Mouse (Mus musculus) CH12.LX (cell line): ENCODE data around the gene Zmym3. TPM values are rescaled to one million over a fixed set of nuclear protein-coding genes. Genes with fewer than 3 reads are reported as not detected.

Experiments used
- DNase-seq: peaks from one replicate; pipeline ENCODE4 v3.0.0-alpha.2; 2013; ENCODE audit errors: extremely low read depth
- H3K27ac ChIP-seq: 2 replicates; pipeline ENCODE4 v1.5.1; 2012; ENCODE audit warnings: low read depth, mild to moderate bottlenecking, control low read depth, moderate library complexity; ENCODE audit not compliant: insufficient read depth
- H3K27me3 ChIP-seq: replicated peaks from 2 replicates; pipeline ENCODE3; 2012; ENCODE audit warnings: inconsistent platforms
- H3K36me3 ChIP-seq, 2 experiments: replicated peaks in 1 of 2; 2 replicates each; pipeline versions ENCODE3 to v1.6.1; 2012; ENCODE audit warnings: inconsistent platforms in 1 of 2, low read length in 1 of 2, mild to moderate bottlenecking in 1 of 2, mixed read lengths in 1 of 2, moderate library complexity in 1 of 2; ENCODE audit not compliant: control insufficient read depth in 1 of 2, insufficient read depth in 1 of 2
- H3K4me1 ChIP-seq, 2 experiments: 2 replicates each; pipeline ENCODE4 v1.6.1; 2012; ENCODE audit warnings: inconsistent platforms in 1 of 2, moderate library complexity in 1 of 2; ENCODE audit not compliant: insufficient read depth in 2 of 2, control insufficient read depth in 1 of 2
- H3K4me2 ChIP-seq: 2 replicates; pipeline ENCODE4 v1.6.1; 2012; ENCODE audit warnings: low read depth, mild to moderate bottlenecking, control low read depth; ENCODE audit not compliant: poor library complexity, insufficient read depth, severe bottlenecking
- H3K4me3 ChIP-seq, 3 experiments: fragments of 150-350 bp in 1 of 3; sonication (generic) in 1 of 3; replicated peaks in 1 of 3; 2 replicates each; pipeline versions ENCODE3 to v1.5.1; 2011 to 2012; ENCODE audit warnings: low read depth in 2 of 3, low read length in 2 of 3, mild to moderate bottlenecking in 2 of 3, moderate library complexity in 2 of 3, control low read depth in 1 of 3, improper control_type of control experiment in 1 of 3, inconsistent platforms in 1 of 3, mixed read lengths in 1 of 3; ENCODE audit not compliant: poor library complexity in 1 of 3
- H3K79me2 ChIP-seq: replicated peaks from 2 replicates; pipeline ENCODE4 v1.6.1; 2012; ENCODE audit warnings: mild to moderate bottlenecking, moderate library complexity; ENCODE audit not compliant: control insufficient read depth, poor library complexity, insufficient read depth, severe bottlenecking; ENCODE audit errors: extremely low read depth
- H3K9ac ChIP-seq: 2 replicates; pipeline ENCODE4 v1.6.1; 2012; ENCODE audit warnings: low read depth, mild to moderate bottlenecking, control low read depth, moderate library complexity; ENCODE audit not compliant: insufficient read depth
- H3K9me3 ChIP-seq: replicated peaks from 2 replicates; pipeline ENCODE3; 2012; ENCODE audit warnings: low read length, inconsistent platforms, mixed read lengths
- CHD1 ChIP-seq: IDR thresholded peaks from 2 replicates; pipeline ENCODE4 v1.6.1; 2012; ENCODE audit warnings: low read depth, low read length, improper control_type of control experiment, inconsistent platforms
- CHD2 ChIP-seq: IDR thresholded peaks from 2 replicates; pipeline ENCODE4 v1.6.1; 2011; ENCODE audit warnings: low read length, improper control_type of control experiment
- CTCF ChIP-seq, 2 experiments: IDR thresholded peaks in 1 of 2; conservative IDR thresholded peaks in 1 of 2; 2 replicates each; pipeline ENCODE4 v1.5.1; 2011 to 2012; ENCODE audit warnings: low read depth in 2 of 2, low read length in 2 of 2, improper control_type of control experiment in 1 of 2, inconsistent platforms in 1 of 2, mild to moderate bottlenecking in 1 of 2, moderate library complexity in 1 of 2
- ELF1 ChIP-seq: IDR thresholded peaks from 2 replicates; pipeline ENCODE4 v1.6.1; 2014; ENCODE audit warnings: low read depth, mild to moderate bottlenecking, inconsistent platforms, low read length, improper control_type of control experiment
- EP300 ChIP-seq: IDR thresholded peaks from 2 replicates; pipeline ENCODE4 v1.6.1; 2011; ENCODE audit warnings: low read length, improper control_type of control experiment
- ETS1 ChIP-seq: conservative IDR thresholded peaks from 2 replicates; pipeline ENCODE4 v1.6.1; 2012; ENCODE audit warnings: low read depth, mild to moderate bottlenecking, inconsistent platforms, low read length, improper control_type of control experiment, moderate library complexity
- HCFC1 ChIP-seq: IDR thresholded peaks from 2 replicates; pipeline ENCODE4 v1.6.1; 2012; ENCODE audit warnings: low read depth, mild to moderate bottlenecking, inconsistent platforms, low read length, improper control_type of control experiment
- IRF4 ChIP-seq: IDR thresholded peaks from 2 replicates; pipeline ENCODE4 v1.6.1; 2014; ENCODE audit warnings: low read depth, mild to moderate bottlenecking, inconsistent platforms, low read length, improper control_type of control experiment
- MAFK ChIP-seq: IDR thresholded peaks from 2 replicates; pipeline ENCODE4 v1.6.1; 2011; ENCODE audit warnings: low read length, improper control_type of control experiment; ENCODE audit not compliant: insufficient replicate concordance
- MAX ChIP-seq: IDR thresholded peaks from 2 replicates; pipeline ENCODE4 v1.6.1; 2011; ENCODE audit warnings: low read length, improper control_type of control experiment
- MAZ ChIP-seq: IDR thresholded peaks from 2 replicates; pipeline ENCODE4 v1.6.1; 2012; ENCODE audit warnings: low read depth, mild to moderate bottlenecking, inconsistent platforms, low read length, improper control_type of control experiment, moderate library complexity
- MEF2A ChIP-seq: IDR thresholded peaks from 2 replicates; pipeline ENCODE4 v1.6.1; 2014; ENCODE audit warnings: low read depth, mild to moderate bottlenecking, inconsistent platforms, low read length, improper control_type of control experiment, borderline replicate concordance
- NELFE ChIP-seq: IDR thresholded peaks from 2 replicates; pipeline ENCODE4 v1.6.1; 2011; ENCODE audit warnings: low read depth, low read length, improper control_type of control experiment
- NRF1 ChIP-seq: IDR thresholded peaks from 2 replicates; pipeline ENCODE4 v1.6.1; 2014; ENCODE audit warnings: low read depth, mild to moderate bottlenecking, inconsistent platforms, low read length, improper control_type of control experiment, moderate library complexity
- PAX5 ChIP-seq: IDR thresholded peaks from 2 replicates; pipeline ENCODE4 v1.6.1; 2012; ENCODE audit warnings: low read length, inconsistent platforms, mixed read lengths
- POLR2A ChIP-seq: IDR thresholded peaks from 2 replicates; pipeline ENCODE4 v1.6.1; 2011; ENCODE audit warnings: low read depth, mild to moderate bottlenecking, improper control_type of control experiment, low read length
- POLR2AphosphoS2 ChIP-seq: IDR thresholded peaks from 2 replicates; pipeline ENCODE4 v1.6.1; 2011; ENCODE audit warnings: low read depth, low read length, improper control_type of control experiment
- RAD21 ChIP-seq: IDR thresholded peaks from 2 replicates; pipeline ENCODE4 v1.6.1; 2011; ENCODE audit warnings: low read depth, mild to moderate bottlenecking, low read length, improper control_type of control experiment, moderate library complexity
- SMC3 ChIP-seq: IDR thresholded peaks from 2 replicates; pipeline ENCODE4 v1.6.1; 2011; ENCODE audit warnings: low read depth, low read length, improper control_type of control experiment
- TBP ChIP-seq: conservative IDR thresholded peaks from 2 replicates; pipeline ENCODE4 v1.6.1; 2011; ENCODE audit warnings: low read depth, low read length, improper control_type of control experiment
- USF1 ChIP-seq: IDR thresholded peaks from 2 replicates; pipeline ENCODE4 v1.6.1; 2014; ENCODE audit warnings: low read depth, mild to moderate bottlenecking, inconsistent platforms, low read length, improper control_type of control experiment
- USF2 ChIP-seq: conservative IDR thresholded peaks from 2 replicates; pipeline ENCODE4 v1.6.1; 2011; ENCODE audit warnings: low read depth, low read length, improper control_type of control experiment
- ZC3H11A ChIP-seq: IDR thresholded peaks from 2 replicates; pipeline ENCODE4 v1.6.1; 2012; ENCODE audit warnings: low read depth, mild to moderate bottlenecking, inconsistent platforms, low read length, improper control_type of control experiment
- ZMIZ1 ChIP-seq: IDR thresholded peaks from 2 replicates; pipeline ENCODE4 v1.6.1; 2012; ENCODE audit warnings: low read depth, mild to moderate bottlenecking, inconsistent platforms, low read length, improper control_type of control experiment
- ZNF384 ChIP-seq: IDR thresholded peaks from 2 replicates; pipeline ENCODE4 v1.6.1; 2012; ENCODE audit warnings: low read depth, low read length, improper control_type of control experiment, inconsistent platforms
- dilution Hi-C: fragments of 300-500 bp; cut with MboI; formaldehyde crosslinking; loops from 2 replicates; pipeline ENCODE4 v1.14.3; 2020; ENCODE audit warnings: low sequenced_read_pairs; ENCODE audit not compliant: extremely low pct_unique_long_range_greater_than_20kb, extremely low pct_ligation_motif_present
- in situ Hi-C: fragments of 300-500 bp; cut with MboI; formaldehyde crosslinking; loops from 3 replicates; pipeline ENCODE4 v1.14.3; 2019; ENCODE audit warnings: low sequenced_read_pairs, low pct_ligation_motif_present, low pct_unique_long_range_greater_than_20kb, mixed read lengths
- polyA plus RNA-seq: library from polyadenylated mRNA; unstranded; fragments of >175 nt; gene quantifications from 2 replicates; pipeline ENCODE4 v1.2.1, GENCODE M21; 2012; ENCODE audit warnings: low read depth; ENCODE audit not compliant: insufficient read length
- total RNA-seq, 2 experiments: library from RNA; depleted of rRNA; stranded (reverse); fragments of 300-350 nt in 1 of 2; fragments of >200 nt in 1 of 2; gene quantifications; 2 replicates each; pipeline ENCODE4 v1.2.3; 2012 to 2014

Zmym3 gene
- total and polyA plus RNA-seq, 3 experiments, result 16.6 to 31.3 (median 18.0) TPM

DNA sequence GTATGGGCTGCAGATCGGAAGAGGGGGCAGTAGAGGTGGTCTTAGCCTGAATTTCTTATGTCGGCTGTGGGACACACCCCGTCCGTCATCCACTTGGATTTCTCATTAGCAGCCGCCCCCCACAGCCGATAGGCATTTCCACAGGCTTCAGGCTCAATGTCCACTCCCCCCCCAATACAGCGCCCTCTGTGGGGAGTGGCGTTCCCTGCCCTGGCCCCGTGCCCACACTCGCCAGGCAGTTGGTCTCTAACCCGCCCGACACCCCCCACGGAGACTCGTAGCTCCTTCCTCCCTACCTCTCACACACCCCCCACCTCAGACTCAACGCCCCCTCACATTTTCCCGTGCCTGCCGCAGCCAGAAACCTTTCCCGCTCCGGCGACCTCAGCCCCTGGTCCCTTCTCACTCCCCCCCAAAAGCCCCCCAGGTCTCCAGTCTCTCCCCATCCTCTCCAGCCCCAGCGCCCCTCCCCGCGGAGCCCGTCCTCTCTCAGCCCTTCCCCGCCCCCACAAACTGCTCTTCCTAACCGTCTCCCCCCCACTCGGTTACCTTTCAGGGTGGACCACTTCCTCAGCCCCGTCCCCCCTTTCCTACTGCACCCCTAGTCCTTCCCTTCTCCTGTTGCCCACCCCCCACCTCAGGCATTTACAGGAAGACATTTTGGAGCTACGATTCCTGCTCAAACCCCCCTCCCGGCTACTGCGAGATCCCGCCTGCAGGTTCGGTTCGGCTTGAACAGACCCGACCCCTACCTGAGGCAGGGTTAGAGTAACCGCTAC lies 1.5 kb downstream of the Zmym3 start:
- Histone ChIP-seq H3K4me1 (peaks cover 3 to 16% of the 10 kb centered on the region in 2 experiments; a peak in 3 of 4 replicates), H3K79me2 (peaks cover 5% of the 10 kb centered on the region; the same call in 1 of the 2 replicates), H3K36me3 (peaks cover 8 to 25% of the 10 kb centered on the region in 2 experiments), H3K9me3 (no peaks in the 10 kb centered on the region), H3K27ac (no peak overlapping the region; the same call in 1 of the 2 replicates), H3K4me2 (peak overlapping the region; percentile 60), H3K9ac (peak overlapping the region; percentile 94), H3K4me3 (peak overlapping the region; percentile 63 to 95 (median 66)), H3K27me3 (no peaks in the 10 kb centered on the region)
- TF ChIP-seq CTCF (conservative IDR thresholded peaks at IDR 0.05 in 1 of 2, IDR thresholded peaks at IDR 0.05 in 1 of 2; ENCODE audit: low read depth in 2 of 2, low read length in 2 of 2), result peak in 1 of 2 experiments; percentile 27; a peak in 2 of 4 replicates
- no peak for TF ChIP-seq POLR2A
- DNase-seq, result no peak
- dilution Hi-C loops (no loop called here), in situ Hi-C loops (no loop called here)

DNA sequence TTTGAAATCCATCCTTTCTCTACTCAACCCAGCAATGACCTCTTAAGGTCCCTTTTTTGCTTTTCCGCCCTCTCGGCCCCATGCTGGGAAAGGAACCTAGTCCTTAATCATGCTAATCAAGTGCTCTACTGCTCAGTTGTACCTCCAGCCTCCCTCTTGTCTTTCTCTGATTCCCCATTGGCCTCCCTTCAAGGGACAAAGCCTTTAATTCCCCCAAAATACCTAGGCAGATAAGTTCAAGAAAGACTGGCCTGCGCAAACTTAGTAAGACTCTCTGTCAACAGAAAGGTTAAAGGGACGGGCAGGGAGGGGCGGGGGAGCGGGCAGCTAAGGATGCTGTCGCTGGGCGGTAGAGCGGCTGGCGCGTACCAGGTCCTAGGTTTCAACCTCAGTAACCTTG lies 24.2 kb downstream of the Zmym3 start:
- H3K4me3 ChIP-seq, result no peak overlapping the region
- dilution Hi-C loops, result no loop called here
- H3K4me2 ChIP-seq, result no peak overlapping the region
- no peaks in the 10 kb centered on the region for H3K36me3 ChIP-seq
- in situ Hi-C loops, result no loop called here
- no peak for TF ChIP-seq ETS1
- TF ChIP-seq RAD21, result no peak
- TF ChIP-seq ZMIZ1, result no peak
- no peak for TF ChIP-seq IRF4
- TF ChIP-seq POLR2AphosphoS2, result no peak
- no peak for TF ChIP-seq USF1
- TF ChIP-seq CHD1, result no peak
- TF ChIP-seq PAX5, result no peak
- no peak for TF ChIP-seq MAZ
- no peak for TF ChIP-seq USF2
- no peaks in the 10 kb centered on the region for H3K79me2 ChIP-seq
- DNase-seq, result no peak
- H3K4me1 ChIP-seq, result no peaks in the 10 kb centered on the region
- H3K9me3 ChIP-seq, result no peaks in the 10 kb centered on the region
- H3K9ac ChIP-seq, result no peak overlapping the region
- no peaks in the 10 kb centered on the region for H3K27me3 ChIP-seq
- no peak overlapping the region for H3K27ac ChIP-seq

DNA sequence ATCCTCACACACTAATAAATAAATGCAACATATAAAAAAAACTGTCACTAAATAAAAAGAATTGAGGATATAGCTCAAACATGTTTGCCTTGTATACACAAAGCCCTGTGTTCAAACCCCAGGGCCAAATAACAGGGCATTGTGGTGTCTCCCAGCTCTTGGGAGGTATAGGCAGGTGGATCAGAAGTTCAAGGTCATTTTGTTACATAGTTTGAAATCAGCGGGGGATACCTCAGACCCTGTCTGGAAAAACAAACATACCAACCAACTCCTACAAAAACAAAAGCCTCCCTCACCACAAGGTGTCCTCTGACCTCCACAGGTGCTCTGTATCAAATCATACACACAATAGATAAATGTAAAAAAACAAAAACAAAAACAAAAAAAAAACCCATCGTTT lies 26.3 kb downstream of the Zmym3 start:
- Histone ChIP-seq H3K9ac (no peak overlapping the region), H3K79me2 (no peaks in the 10 kb centered on the region), H3K27me3 (no peaks in the 10 kb centered on the region), H3K4me2 (no peak overlapping the region), H3K9me3 (no peaks in the 10 kb centered on the region), H3K27ac (no peak overlapping the region), H3K36me3 (no peaks in the 10 kb centered on the region), H3K4me1 (no peaks in the 10 kb centered on the region), H3K4me3 (no peak overlapping the region)
- dilution Hi-C loops, result no loop called here
- in situ Hi-C loops, result no loop called here
- TF ChIP-seq ZNF384 (no peak), TBP (no peak), USF1 (no peak), NRF1 (no peak), CTCF (conservative IDR thresholded peaks at IDR 0.05 in 1 of 2, IDR thresholded peaks at IDR 0.05 in 1 of 2; ENCODE audit: low read depth in 2 of 2, low read length in 2 of 2) (no peak), ELF1 (no peak), SMC3 (no peak), POLR2A (no peak), ZC3H11A (no peak), EP300 (no peak), NELFE (no peak), MAFK (no peak), IRF4 (no peak), MEF2A (no peak), ETS1 (no peak), HCFC1 (no peak), MAX (no peak), CHD2 (no peak)
- DNase-seq, result no peak
